Mouse (Mus musculus): ENCODE data around the gene Mlh3. TPM values are rescaled to one million over a fixed set of nuclear protein-coding genes. Genes with fewer than 3 reads are reported as not detected.
A peak's percentile ranks its signal among the peaks of the same experiment; 100 is the strongest.

Gene Mlh3
- polyA plus RNA-seq, 1 experiment: 5.5 TPM

DNA sequence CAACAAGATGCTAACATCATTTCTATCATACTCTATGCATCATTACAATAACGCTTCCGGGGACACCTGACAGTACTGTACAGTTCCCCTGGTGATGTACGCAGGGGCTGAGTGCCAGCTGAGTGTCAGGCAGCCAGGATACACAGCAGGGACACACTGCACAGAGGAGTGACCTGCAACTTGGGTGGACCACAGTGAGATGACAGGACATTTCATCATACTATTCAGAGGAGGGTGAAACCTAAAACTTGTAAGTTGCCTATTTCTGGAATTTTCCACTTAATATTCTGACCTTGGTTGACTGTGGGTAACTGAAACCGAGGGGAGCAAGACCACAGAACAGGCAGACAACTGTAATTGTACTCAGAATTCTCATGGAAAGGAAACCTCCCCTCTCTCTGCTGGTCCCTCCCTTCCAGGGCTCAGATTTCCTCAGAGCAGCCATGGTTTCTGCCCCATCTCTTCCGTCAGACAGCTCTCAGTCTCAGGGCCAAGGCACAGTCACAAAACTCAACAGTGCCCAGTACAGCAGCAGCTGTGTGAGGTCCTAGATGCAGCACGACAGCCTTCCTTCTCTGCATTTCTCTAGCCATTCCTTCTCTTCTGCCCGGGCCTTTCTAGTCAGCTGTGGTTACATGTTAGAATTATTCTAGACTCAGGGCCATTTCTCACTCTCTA lies 14.2 kb downstream of the Mlh3 start:
- TF ChIP-seq CTCF (IDR thresholded peaks at IDR 0.05; ENCODE audit: borderline replicate concordance, control insufficient read depth, extremely low read depth, insufficient read depth, low read length, poor library complexity) (no peak), POLR2A (IDR thresholded peaks at IDR 0.05; ENCODE audit: control insufficient read depth, extremely low read depth, insufficient read depth, low read length, poor library complexity) (no peak)
- H3K36me3 ChIP-seq (ENCODE audit: control insufficient read depth, insufficient read depth, low read length): no peaks in the 10 kb centered on the region; the same call in 1 of the 2 replicates
- H3K27me3 ChIP-seq (ENCODE audit: control insufficient read depth, insufficient read depth, low read length): no peaks in the 10 kb centered on the region
- DNase-seq: no peak
- peaks cover 9% of the 10 kb centered on the region for H3K4me1 ChIP-seq (replicated peaks; ENCODE audit: control insufficient read depth, insufficient read depth, low read length)
- no peak overlapping the region for H3K4me3 ChIP-seq (ENCODE audit: control insufficient read depth, insufficient read depth, low read length)
- peak overlapping the region; percentile 12; the same call in 1 of the 2 replicates for H3K27ac ChIP-seq (ENCODE audit: control insufficient read depth, insufficient read depth, low read length)
- WGBS: 79% methylated on average over 7 of the region's 7 CpGs

DNA sequence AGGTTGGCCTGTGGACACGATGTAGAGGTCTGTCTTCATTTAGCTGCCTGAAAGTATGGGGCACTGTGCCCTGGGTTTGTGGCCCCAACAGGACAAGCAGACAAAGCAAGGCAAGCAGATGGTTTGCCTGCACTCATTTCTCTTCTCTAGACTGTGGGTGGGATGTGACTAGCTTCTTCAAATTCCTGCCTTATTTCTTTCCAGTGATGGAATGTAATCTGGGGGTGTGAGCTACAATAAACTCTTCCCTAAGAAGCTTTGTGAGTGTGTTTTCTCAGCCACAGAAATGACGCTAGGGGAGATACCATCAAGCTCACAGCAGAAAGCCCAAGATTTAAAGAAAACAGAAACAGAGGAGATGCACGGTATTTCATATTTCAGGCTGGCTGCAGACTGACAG lies 18.3 kb downstream of the Mlh3 start:
- H3K36me3 ChIP-seq (ENCODE audit: control insufficient read depth, insufficient read depth, low read length): peaks cover 3% of the 10 kb centered on the region; the same call in 1 of the 2 replicates
- WGBS: 92% methylated on average over 3 of the region's 3 CpGs
- DNase-seq: no peak
- peaks cover 5% of the 10 kb centered on the region for H3K4me1 ChIP-seq (replicated peaks; ENCODE audit: control insufficient read depth, insufficient read depth, low read length)
- H3K27me3 ChIP-seq (ENCODE audit: control insufficient read depth, insufficient read depth, low read length): no peaks in the 10 kb centered on the region
- H3K4me3 ChIP-seq (ENCODE audit: control insufficient read depth, insufficient read depth, low read length): no peak overlapping the region
- TF ChIP-seq POLR2A (IDR thresholded peaks at IDR 0.05; ENCODE audit: control insufficient read depth, extremely low read depth, insufficient read depth, low read length, poor library complexity) (no peak), CTCF (IDR thresholded peaks at IDR 0.05; ENCODE audit: borderline replicate concordance, control insufficient read depth, extremely low read depth, insufficient read depth, low read length, poor library complexity) (no peak)
- no peak overlapping the region for H3K27ac ChIP-seq (ENCODE audit: control insufficient read depth, insufficient read depth, low read length)

DNA sequence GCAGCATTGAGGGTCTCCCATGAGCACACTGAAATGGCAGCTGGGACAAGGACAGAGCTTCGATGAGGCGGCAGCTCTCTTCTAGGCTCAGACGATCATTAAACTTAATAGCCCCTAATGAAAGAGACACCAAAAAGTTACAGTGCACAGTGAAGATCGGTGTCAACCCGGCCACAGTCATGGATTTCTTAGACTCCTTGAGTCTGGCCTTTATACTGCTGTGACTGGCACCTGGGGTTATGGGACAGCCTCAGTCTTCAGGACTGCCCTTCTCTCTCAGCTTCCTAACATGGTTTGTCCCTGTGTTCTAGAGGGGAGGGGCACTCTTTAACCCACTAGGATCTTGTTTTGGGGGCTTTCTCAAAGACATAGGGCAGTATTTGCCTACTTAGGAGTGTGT lies 32.8 kb downstream of the Mlh3 start:
- Histone ChIP-seq H3K27ac (ENCODE audit: control insufficient read depth, insufficient read depth, low read length) (no peak overlapping the region), H3K4me1 (replicated peaks; ENCODE audit: control insufficient read depth, insufficient read depth, low read length) (no peaks in the 10 kb centered on the region), H3K27me3 (ENCODE audit: control insufficient read depth, insufficient read depth, low read length) (no peaks in the 10 kb centered on the region), H3K36me3 (ENCODE audit: control insufficient read depth, insufficient read depth, low read length) (no peaks in the 10 kb centered on the region), H3K4me3 (ENCODE audit: control insufficient read depth, insufficient read depth, low read length) (no peak overlapping the region)
- no peak for DNase-seq
- TF ChIP-seq CTCF (IDR thresholded peaks at IDR 0.05; ENCODE audit: borderline replicate concordance, control insufficient read depth, extremely low read depth, insufficient read depth, low read length, poor library complexity) (no peak), POLR2A (IDR thresholded peaks at IDR 0.05; ENCODE audit: control insufficient read depth, extremely low read depth, insufficient read depth, low read length, poor library complexity) (no peak)
- 96% methylated on average over 5 of the region's 5 CpGs for WGBS

DNA sequence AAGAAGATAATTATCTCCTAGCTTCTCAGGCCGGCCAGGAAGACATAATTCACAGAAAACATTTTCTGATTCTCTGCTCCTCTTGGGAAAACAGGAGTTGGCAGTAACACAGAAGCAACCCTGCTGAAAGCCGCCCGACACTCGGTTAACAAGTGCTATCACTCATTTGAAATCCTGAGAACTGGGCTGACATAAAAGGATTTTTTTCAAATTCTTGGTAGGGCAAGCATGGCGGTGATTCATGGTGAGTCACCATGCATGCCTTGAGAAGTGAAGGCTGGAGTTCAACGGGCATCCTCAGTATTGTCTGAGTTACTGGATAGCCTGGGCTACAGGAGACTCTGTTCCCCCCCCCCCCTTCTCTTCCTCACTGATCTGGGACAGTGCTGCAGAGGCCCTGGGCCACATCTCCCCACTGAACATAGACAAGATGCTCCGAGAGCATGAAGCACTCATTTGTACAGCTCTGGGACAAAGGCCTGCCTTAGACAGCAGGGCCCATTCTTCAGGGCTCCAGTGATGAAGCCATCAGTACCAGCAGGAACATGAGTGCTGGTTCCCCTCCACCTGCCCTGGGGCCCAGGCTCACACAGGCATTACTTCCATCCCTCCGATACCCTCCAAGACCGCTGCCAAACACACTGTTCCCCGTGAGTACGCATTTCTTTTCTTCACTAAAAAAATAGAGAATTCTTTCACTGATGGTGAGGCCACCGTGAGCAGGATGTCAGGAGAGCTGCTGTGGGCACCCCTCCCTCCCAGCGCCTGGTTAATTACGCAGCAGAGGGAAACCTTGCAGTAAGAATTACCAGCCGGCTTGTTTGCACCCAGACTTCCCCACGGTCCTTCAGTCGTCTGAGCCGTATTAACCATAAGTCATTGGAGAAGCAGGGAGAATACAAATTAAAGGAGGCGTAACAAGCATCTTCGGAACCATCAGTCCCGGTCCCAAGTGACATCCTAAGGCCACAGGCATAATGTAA lies 36.7 kb downstream of the Mlh3 start:
- no peak overlapping the region for H3K4me3 ChIP-seq (ENCODE audit: control insufficient read depth, insufficient read depth, low read length)
- H3K36me3 ChIP-seq (ENCODE audit: control insufficient read depth, insufficient read depth, low read length): no peaks in the 10 kb centered on the region
- no peak for DNase-seq
- H3K27me3 ChIP-seq (ENCODE audit: control insufficient read depth, insufficient read depth, low read length): no peaks in the 10 kb centered on the region
- H3K27ac ChIP-seq (ENCODE audit: control insufficient read depth, insufficient read depth, low read length): no peak overlapping the region
- WGBS: 96% methylated on average over 21 of the region's 21 CpGs
- TF ChIP-seq CTCF (IDR thresholded peaks at IDR 0.05; ENCODE audit: borderline replicate concordance, control insufficient read depth, extremely low read depth, insufficient read depth, low read length, poor library complexity): no peak
- TF ChIP-seq POLR2A (IDR thresholded peaks at IDR 0.05; ENCODE audit: control insufficient read depth, extremely low read depth, insufficient read depth, low read length, poor library complexity): no peak
- no peaks in the 10 kb centered on the region for H3K4me1 ChIP-seq (replicated peaks; ENCODE audit: control insufficient read depth, insufficient read depth, low read length)

DNA sequence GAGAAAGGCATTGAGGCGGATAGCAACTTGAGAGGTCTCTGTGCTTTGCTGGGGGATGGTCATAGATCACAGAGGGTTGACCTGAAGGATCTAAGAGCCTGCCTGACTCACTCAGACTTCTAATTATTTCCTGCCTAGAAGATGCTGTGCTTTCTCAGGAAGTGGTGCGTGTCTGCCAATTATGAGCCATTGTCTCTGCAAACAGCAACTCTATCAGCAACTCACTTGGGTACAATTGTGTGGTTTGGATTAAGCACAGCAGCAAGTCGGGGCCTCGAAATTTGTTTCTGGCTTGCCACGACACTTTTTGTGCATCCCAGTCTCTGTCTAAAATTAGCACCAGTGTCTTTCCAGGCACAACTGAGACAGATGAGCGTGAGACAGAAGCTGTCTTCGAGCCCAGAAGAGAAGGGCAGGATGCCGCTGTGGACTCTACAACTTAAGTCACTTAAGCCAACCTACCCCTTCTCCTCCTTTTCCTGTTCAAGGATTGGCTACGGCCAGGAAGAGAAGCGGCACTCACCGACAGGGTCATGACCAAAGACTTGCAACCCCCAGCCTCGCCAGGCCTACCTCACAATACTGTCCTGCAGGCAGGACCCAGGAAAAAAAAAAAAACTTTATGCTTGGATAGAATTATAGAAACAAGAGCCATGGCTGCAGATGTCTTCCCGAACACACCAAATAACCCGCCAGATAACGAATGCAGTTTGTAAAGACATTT lies 42.4 kb downstream of the Mlh3 start:
- Histone ChIP-seq H3K27ac (ENCODE audit: control insufficient read depth, insufficient read depth, low read length) (no peak overlapping the region), H3K4me3 (ENCODE audit: control insufficient read depth, insufficient read depth, low read length) (no peak overlapping the region), H3K36me3 (ENCODE audit: control insufficient read depth, insufficient read depth, low read length) (peaks cover 36% of the 10 kb centered on the region), H3K4me1 (replicated peaks; ENCODE audit: control insufficient read depth, insufficient read depth, low read length) (no peaks in the 10 kb centered on the region), H3K27me3 (ENCODE audit: control insufficient read depth, insufficient read depth, low read length) (no peaks in the 10 kb centered on the region)
- 69% methylated on average over 15 of the region's 15 CpGs for WGBS
- no peak for DNase-seq
- TF ChIP-seq POLR2A (IDR thresholded peaks at IDR 0.05; ENCODE audit: control insufficient read depth, extremely low read depth, insufficient read depth, low read length, poor library complexity): no peak
- no peak for TF ChIP-seq CTCF (IDR thresholded peaks at IDR 0.05; ENCODE audit: borderline replicate concordance, control insufficient read depth, extremely low read depth, insufficient read depth, low read length, poor library complexity)

DNA sequence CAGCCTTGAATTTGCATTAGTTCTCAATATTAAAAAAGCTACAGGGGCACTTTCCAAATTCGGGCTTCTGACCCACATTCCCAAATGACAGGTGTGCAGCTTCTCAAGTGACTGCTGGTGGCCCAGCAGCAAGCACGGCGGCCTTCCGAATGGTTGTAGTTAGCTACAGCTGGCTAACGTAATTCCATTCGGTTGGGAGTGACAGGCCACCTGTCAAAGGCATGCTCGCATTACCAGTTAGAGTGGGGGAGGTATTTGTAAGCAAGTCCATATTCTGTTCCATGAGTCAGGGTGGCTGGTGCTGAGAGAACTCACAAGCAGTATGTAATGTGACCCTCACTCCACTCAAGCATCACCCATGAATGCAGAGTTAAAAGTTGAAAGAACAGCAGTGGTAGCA lies 43.2 kb downstream of the Mlh3 start:
- TF ChIP-seq POLR2A (IDR thresholded peaks at IDR 0.05; ENCODE audit: control insufficient read depth, extremely low read depth, insufficient read depth, low read length, poor library complexity) (no peak), CTCF (IDR thresholded peaks at IDR 0.05; ENCODE audit: borderline replicate concordance, control insufficient read depth, extremely low read depth, insufficient read depth, low read length, poor library complexity) (no peak)
- no peaks in the 10 kb centered on the region for H3K4me1 ChIP-seq (replicated peaks; ENCODE audit: control insufficient read depth, insufficient read depth, low read length)
- no peak overlapping the region for H3K4me3 ChIP-seq (ENCODE audit: control insufficient read depth, insufficient read depth, low read length)
- DNase-seq: no peak
- H3K27ac ChIP-seq (ENCODE audit: control insufficient read depth, insufficient read depth, low read length): no peak overlapping the region
- peaks cover 44% of the 10 kb centered on the region for H3K36me3 ChIP-seq (ENCODE audit: control insufficient read depth, insufficient read depth, low read length)
- no peaks in the 10 kb centered on the region for H3K27me3 ChIP-seq (ENCODE audit: control insufficient read depth, insufficient read depth, low read length)
- WGBS: 95% methylated on average over 7 of the region's 7 CpGs

Measured in thymus, adult 2 months (tissue).